Mouse (Mus musculus): ENCODE results near the gene Stk39. TPM values are rescaled to one million over a fixed set of nuclear protein-coding genes. Genes with fewer than 3 reads are reported as not detected.

The Stk39 gene
- total RNA-seq, 2 experiments from 2014 or later: 47.8 to 54.7 TPM

DNA sequence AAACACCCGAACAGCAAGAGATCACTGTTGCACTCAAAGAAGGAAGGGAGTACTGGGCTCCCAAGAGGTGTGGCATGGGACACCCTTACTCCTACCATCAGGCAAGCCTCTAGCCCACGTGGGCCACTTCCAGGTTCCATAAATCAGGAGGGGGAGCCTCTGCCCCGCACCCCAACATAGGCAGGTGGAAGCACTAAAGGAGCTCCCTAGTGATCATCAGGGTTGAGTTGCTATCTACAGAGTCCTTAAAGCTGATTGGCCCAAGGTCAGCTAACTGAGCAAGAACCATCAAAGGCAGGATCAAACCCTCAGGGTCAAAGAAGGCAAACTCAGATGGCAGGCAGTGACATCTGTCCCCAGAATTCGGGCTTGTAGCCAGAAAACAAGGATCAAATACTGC lies 8.3 kb downstream of the Stk39 start:
- DNase-seq (ENCODE audit: low spot score in 2 of 2): no peak

GRCm38 (mm10) chr2:68458115-68458514 lies 14.0 kb downstream of the Stk39 start:
- no peak for DNase-seq (ENCODE audit: low spot score in 2 of 2)

DNA sequence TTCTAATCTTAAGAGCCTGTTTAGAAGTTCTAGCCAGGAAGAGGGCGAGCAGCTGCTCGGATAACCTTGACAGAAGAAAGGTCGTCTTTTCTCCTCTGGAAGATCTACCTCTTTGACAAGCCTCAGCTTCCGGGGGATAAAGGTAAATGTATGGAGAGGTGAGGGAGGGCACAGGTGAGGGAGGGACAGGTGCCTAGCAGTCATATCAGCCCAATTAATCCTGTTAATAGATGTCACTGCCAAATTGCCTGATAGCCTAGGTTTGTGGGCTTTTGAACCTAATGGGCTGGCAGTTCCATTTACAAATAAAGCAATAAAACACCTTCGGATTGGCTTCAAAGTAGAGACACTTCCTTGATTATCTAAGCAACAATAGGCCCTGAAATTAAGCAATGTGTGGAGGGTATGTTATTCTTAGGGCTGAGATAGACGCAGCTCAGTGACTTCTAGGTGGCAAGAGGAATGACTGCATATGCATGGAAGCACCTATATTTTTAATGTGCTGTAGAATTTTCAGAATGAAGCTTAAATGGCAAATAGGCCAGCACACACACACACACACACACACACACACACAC lies 14.5 kb downstream of the Stk39 start:
- no peak for DNase-seq (ENCODE audit: low spot score in 2 of 2)

GRCm38 (mm10) chr2:68456899-68457298 lies 15.2 kb downstream of the Stk39 start:
- no peak for DNase-seq (ENCODE audit: low spot score in 2 of 2)

DNA sequence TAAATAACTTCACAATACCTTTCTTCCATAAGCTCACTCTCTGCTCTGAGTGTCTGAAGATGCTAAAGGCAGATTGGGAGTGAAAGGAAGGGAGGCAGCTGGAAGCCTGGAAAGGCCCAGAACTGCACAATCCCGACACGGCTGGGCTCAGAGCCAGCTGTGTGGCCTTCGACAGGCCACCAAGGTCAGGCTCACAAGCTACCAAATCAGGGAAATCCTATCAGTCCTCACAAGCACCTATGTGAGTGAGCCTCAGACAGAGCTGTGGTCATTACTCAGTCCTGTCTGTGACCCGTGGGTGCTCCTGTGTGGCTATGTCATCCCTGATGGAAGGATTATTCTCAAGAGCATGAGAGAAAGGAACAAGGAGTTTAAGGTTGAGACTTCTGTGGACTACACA lies 19.7 kb downstream of the Stk39 start:
- DNase-seq (ENCODE audit: low spot score in 2 of 2): no peak

- DNase-seq (ENCODE audit: low spot score in 2 of 2): no peak
Measured at GRCm38 (mm10) chr2:68448035-68448434, 24.0 kb downstream of the Stk39 start.

- no peak for DNase-seq (ENCODE audit: low spot score in 2 of 2)
Measured at GRCm38 (mm10) chr2:68443141-68443540, 28.9 kb downstream of the Stk39 start.

DNA sequence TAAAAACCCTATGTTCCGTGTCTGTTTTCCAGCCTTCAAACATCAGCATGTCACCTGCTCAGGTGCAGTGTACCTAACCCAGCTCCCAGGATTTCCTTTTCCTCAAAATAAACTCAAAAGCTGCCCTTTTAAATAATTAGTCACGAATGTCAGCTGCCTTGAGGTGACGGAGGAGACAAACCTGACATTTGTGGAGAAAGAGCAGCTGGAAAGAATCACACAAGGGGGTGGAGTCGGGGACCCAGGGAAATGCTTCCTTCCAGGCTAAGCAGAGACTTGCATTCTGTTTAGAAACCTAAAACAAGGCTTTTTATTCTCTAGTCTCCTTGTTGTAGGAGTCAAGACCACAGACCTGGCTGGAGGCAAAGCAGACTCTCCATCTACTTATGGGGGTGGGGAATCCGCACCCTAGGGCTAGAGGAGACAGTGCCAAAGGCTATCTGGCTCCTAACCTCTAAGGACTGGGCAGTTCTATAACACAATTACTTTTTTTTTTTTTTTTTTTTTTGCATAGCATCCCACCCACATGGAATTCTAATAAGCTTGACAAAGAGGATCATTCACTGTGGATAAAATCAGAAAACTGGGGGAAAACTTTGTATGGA lies 29.9 kb downstream of the Stk39 start:
- no peak for DNase-seq (ENCODE audit: low spot score in 2 of 2)

GRCm38 (mm10) chr2:68439614-68440013 lies 32.5 kb downstream of the Stk39 start:
- DNase-seq (ENCODE audit: low spot score in 2 of 2): no peak

GRCm38 (mm10) chr2:68437920-68438319 lies 34.1 kb downstream of the Stk39 start:
- no peak for DNase-seq (ENCODE audit: low spot score in 2 of 2)

- no peak for DNase-seq (ENCODE audit: low spot score in 2 of 2)
Measured at GRCm38 (mm10) chr2:68437216-68437615, 34.9 kb downstream of the Stk39 start.

DNA sequence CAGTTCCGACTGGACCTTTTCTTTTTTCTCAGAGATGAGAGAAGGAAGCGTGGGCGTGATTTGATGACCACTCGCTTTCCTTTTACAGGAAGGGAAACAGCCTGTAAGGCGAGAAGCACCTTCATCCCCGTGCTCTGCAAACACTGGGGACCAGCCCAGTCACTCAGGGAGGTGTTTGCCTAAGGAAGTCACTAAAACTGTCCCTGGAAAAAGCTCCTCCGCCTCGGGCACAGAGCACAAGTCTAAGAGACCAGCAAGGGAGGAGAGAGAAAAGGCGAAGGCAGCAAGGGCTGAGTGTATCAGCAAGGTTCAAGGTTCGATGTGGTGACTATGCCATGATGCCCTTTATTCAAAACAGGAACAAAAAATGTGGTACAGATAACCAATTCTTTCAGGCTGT lies 35.8 kb downstream of the Stk39 start:
- DNase-seq (ENCODE audit: low spot score in 2 of 2): no peak

GRCm38 (mm10) chr2:68435494-68436255 lies 36.4 kb downstream of the Stk39 start:
- no peak for DNase-seq (ENCODE audit: low spot score in 2 of 2)

DNA sequence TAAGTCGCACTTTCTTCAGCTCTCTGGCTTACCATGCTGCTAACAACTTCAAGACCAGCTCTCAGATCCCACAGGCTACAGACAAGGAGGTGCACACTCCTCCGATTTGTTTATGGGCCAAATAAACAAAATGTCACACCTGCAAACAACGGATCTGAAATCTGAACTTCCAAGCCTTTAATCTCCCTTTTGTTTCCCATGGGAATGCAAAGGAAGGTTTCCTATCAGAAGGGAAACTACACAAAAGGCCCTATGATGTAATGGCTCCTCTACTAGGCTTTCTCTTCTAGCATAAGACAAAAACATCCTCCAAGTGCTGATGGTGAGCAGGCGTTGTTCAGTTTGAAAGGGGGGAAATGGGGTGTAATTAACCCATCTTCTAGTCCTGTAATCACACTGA lies 37.1 kb downstream of the Stk39 start:
- no peak for DNase-seq (ENCODE audit: low spot score in 2 of 2)

GRCm38 (mm10) chr2:68434576-68434975 lies 37.5 kb downstream of the Stk39 start:
- DNase-seq (ENCODE audit: low spot score in 2 of 2): no peak

DNA sequence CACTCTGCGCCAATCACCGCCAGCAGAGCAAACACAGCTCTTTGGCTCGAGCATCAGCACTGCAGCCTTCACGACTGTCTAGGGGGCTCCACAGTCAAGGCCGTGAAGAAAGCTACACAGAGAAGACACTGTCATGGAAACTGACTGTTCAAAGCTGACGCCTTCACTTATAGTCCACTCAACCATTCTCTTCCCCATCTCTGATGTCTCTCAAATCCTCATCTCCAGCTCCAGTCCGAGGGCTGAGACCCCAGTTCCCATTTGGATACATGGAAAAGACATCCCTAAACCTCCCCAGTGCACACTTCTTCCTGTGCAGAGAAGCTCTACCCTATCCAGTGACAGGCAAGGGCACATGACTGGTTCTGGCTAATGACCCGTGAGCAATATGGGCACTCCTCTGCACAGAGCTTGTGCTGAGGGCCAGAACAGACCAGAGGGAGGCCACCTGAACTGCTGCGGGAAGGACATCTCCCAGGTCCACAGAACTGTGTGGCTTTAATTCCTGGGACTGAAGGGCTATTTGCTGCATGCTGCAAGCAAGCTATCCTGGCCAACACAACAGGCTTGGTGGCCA lies 38.2 kb downstream of the Stk39 start:
- DNase-seq (ENCODE audit: low spot score in 2 of 2): no peak

GRCm38 (mm10) chr2:68432834-68433233 lies 39.2 kb downstream of the Stk39 start:
- DNase-seq (ENCODE audit: low spot score in 2 of 2): no peak

- no peak for DNase-seq (ENCODE audit: low spot score in 2 of 2)
Measured at GRCm38 (mm10) chr2:68431024-68431962, 40.8 kb downstream of the Stk39 start.

GRCm38 (mm10) chr2:68430493-68430892 lies 41.6 kb downstream of the Stk39 start:
- DNase-seq (ENCODE audit: low spot score in 2 of 2): no peak

- no peak for DNase-seq (ENCODE audit: low spot score in 2 of 2)
Measured at GRCm38 (mm10) chr2:68429436-68429835, 42.6 kb downstream of the Stk39 start.

DNA sequence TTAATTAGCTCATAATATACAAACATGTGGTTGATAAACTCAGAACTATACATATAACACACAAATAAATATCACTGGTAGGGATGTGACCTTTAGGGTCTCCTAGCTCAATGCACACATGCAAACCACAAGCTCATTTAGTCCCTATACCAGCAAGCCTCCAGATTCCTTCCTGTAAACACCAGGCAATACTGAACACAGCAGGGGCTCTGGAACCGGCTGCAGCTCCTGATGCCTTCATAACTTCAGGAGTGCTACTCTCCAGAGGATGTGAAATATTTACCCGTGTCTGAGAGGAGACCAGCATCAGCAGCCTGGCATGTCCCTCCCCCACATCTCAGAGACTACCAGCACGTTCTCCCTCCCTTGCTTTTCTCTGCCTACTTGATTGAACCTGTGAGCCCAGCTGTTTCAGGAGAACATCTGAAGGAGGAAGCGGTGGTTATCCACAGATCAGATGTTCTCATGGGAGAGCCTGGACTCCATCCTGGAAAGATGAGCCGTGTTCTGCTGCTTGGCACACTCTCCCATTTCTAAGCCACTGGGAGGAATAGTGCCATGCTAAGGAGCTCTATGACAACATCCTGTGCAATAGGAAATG lies 45.0 kb downstream of the Stk39 start:
- DNase-seq (ENCODE audit: low spot score in 2 of 2): no peak

All from layer of hippocampus, postnatal 10 days (tissue).